Mouse (Mus musculus): ENCODE measurements around the gene Akip1. TPM values are rescaled to one million over a fixed set of nuclear protein-coding genes. Genes with fewer than 3 reads are reported as not detected.

Gene Akip1
- polyA plus RNA-seq, 1 experiment from 2014 or later, result 22.2 TPM

DNA sequence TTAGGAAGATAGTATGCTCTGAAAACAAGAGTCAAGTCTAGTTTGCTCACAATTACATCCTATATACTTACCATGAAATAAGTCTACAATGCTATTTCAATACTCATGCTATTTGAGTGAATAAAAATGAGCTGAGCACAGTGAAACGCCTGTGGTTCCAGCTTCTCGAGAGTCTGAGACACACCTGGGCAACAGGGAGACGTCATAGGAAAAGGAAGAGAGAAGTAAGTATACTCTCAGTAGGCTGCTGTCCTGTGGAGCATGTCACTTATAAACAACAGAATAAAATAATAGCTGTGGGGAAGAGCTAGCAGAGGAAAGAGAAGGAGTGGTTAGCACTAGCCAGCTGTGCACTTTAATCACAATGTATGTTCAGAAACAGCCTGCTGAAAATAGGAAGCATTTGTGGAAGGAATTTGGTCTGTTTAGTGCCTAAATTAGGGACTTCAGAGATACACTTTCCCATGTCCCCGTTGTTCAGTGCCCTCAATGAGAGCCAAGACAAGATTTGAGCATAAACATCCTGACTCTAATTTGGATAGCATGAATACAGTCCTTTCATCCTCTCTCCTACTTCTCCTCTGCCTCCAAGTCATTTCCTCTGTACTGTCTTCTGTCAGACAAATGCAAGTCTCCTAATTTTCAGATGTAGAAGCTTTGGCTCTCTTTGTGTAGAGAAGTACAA, 28.4 kb upstream of the Akip1 start:
- Histone ChIP-seq H3K36me3 (ENCODE audit: control insufficient read depth, insufficient read depth, low read length) (no peaks in the 10 kb centered on the region), H3K27ac (ENCODE audit: low read depth, low read length) (no peak overlapping the region), H3K4me3 (ENCODE audit: low read depth, low read length) (no peak overlapping the region), H3K9ac (ENCODE audit: low read depth, low read length) (no peak overlapping the region), H3K27me3 (ENCODE audit: control insufficient read depth, insufficient read depth, low read length) (no peaks in the 10 kb centered on the region), H3K4me2 (replicated peaks; ENCODE audit: low read depth, low read length) (no peak overlapping the region), H3K4me1 (replicated peaks; ENCODE audit: control insufficient read depth, insufficient read depth, low read length) (no peaks in the 10 kb centered on the region), H3K9me3 (ENCODE audit: control insufficient read depth, low read length) (no peaks in the 10 kb centered on the region)
- no peak for DNase-seq (ENCODE audit: low spot score)
- no peak for ATAC-seq (ENCODE audit: low FRiP score)
- 80% methylated on average over 4 of the region's 4 CpGs for WGBS

DNA sequence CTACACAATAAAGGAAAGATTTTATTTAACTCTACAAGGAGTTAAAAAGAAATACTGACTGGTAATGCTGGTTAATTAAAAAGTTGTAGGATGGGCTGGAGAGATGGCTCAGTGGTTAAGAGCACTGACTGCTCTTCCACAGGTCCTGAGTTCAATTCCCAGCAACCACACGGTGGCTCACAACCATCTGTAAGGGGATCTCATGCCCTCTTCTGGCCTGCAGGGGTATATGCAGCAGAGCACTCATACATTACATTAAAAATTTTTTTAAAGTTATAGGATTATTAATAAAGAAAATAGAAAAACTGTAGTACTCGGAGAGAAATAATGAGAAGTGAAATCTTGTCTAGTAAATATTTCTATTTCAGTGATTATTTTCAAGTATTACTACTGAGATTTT, 23.2 kb upstream of the Akip1 start:
- DNase-seq (ENCODE audit: low spot score), result no peak
- Histone ChIP-seq H3K27me3 (ENCODE audit: control insufficient read depth, insufficient read depth, low read length) (no peaks in the 10 kb centered on the region), H3K4me1 (replicated peaks; ENCODE audit: control insufficient read depth, insufficient read depth, low read length) (no peaks in the 10 kb centered on the region), H3K27ac (ENCODE audit: low read depth, low read length) (no peak overlapping the region), H3K4me2 (replicated peaks; ENCODE audit: low read depth, low read length) (no peak overlapping the region), H3K9me3 (ENCODE audit: control insufficient read depth, low read length) (no peaks in the 10 kb centered on the region), H3K36me3 (ENCODE audit: control insufficient read depth, insufficient read depth, low read length) (no peaks in the 10 kb centered on the region), H3K4me3 (ENCODE audit: low read depth, low read length) (no peak overlapping the region), H3K9ac (ENCODE audit: low read depth, low read length) (no peak overlapping the region)
- 88% methylated on average over 2 of the region's 2 CpGs for WGBS
- no peak for ATAC-seq (ENCODE audit: low FRiP score)

DNA sequence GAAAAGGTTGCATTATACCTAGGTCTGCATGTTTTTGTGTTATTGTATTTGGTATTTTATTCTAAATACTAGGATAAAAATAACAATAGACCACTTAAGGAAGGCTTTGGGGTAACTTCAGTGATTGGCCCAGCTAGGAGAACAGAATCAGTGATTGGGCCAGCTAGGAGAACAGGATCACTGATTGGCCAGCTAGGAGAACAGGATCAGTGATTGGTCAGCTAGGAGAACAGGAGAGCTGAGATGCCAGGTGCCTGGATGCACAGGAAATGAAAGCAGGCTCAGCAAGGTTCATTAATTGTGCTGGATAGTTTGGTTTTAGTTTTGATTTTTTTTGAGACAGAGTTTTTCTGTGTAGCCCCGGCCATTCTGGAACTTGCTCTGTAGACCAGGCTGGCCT, 22.6 kb upstream of the Akip1 start:
- H3K4me1 ChIP-seq (replicated peaks; ENCODE audit: control insufficient read depth, insufficient read depth, low read length), result no peaks in the 10 kb centered on the region
- H3K9me3 ChIP-seq (ENCODE audit: control insufficient read depth, low read length), result no peaks in the 10 kb centered on the region
- no peak overlapping the region for H3K27ac ChIP-seq (ENCODE audit: low read depth, low read length)
- no peak for DNase-seq (ENCODE audit: low spot score)
- no peak overlapping the region for H3K9ac ChIP-seq (ENCODE audit: low read depth, low read length)
- WGBS, result 100% methylated on average over 1 of the region's 1 CpGs
- ATAC-seq (ENCODE audit: low FRiP score), result no peak
- no peaks in the 10 kb centered on the region for H3K36me3 ChIP-seq (ENCODE audit: control insufficient read depth, insufficient read depth, low read length)
- no peak overlapping the region for H3K4me3 ChIP-seq (ENCODE audit: low read depth, low read length)
- H3K27me3 ChIP-seq (ENCODE audit: control insufficient read depth, insufficient read depth, low read length), result no peaks in the 10 kb centered on the region
- H3K4me2 ChIP-seq (replicated peaks; ENCODE audit: low read depth, low read length), result no peak overlapping the region

DNA sequence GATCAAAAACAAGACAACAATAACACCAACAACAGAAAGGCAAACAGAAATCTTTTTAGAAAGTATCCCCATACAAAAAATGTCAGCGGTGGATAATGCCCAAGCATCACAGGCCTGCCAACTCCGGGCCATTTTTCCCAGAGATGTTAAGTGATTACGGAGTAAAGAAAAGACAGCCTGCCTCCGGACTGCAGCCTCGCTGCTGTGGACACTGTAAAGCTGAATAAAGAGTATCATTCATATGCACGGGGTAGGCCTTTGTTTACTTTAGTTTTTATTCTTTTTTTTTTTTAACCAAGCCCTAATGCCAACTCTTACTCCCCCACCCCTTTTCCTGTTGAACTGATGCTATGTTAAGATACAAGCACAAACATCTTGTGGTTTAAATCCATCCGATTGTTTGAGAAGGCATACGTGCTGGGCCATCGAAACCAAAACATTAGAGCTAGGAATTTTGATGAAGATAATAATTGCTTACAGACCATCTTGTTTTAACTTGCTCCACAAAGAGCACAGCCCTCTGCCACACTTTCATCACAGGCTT, 16.8 kb upstream of the Akip1 start:
- Histone ChIP-seq H3K4me2 (replicated peaks; ENCODE audit: low read depth, low read length) (no peak overlapping the region), H3K9ac (ENCODE audit: low read depth, low read length) (no peak overlapping the region), H3K9me3 (ENCODE audit: control insufficient read depth, low read length) (no peaks in the 10 kb centered on the region), H3K27ac (ENCODE audit: low read depth, low read length) (no peak overlapping the region), H3K36me3 (ENCODE audit: control insufficient read depth, insufficient read depth, low read length) (no peaks in the 10 kb centered on the region), H3K4me3 (ENCODE audit: low read depth, low read length) (no peak overlapping the region), H3K4me1 (replicated peaks; ENCODE audit: control insufficient read depth, insufficient read depth, low read length) (no peaks in the 10 kb centered on the region), H3K27me3 (ENCODE audit: control insufficient read depth, insufficient read depth, low read length) (no peaks in the 10 kb centered on the region)
- no peak for ATAC-seq (ENCODE audit: low FRiP score)
- WGBS, result 67% methylated on average over 9 of the region's 9 CpGs
- DNase-seq (ENCODE audit: low spot score), result no peak

DNA sequence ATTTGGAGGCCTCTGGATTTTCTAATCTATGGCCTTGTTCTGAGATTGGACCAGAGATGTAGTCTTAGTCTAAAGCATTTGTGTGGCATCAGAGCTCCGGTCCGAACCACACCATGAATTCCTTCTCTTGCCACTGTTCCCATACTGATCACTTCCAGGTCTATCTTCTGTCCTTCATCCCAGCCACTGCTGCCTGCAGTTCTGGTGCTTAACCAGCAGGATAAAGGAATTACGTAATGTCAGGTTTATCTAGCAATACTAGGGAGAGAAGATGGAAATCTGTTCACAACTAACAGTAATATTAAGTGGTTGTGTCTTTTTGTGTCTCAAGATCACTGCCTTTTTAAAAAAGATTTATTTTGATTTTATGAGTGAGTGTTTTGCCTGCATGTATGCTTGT, 13.4 kb upstream of the Akip1 start:
- H3K4me3 ChIP-seq (ENCODE audit: low read depth, low read length), result no peak overlapping the region
- no peaks in the 10 kb centered on the region for H3K9me3 ChIP-seq (ENCODE audit: control insufficient read depth, low read length)
- H3K27ac ChIP-seq (ENCODE audit: low read depth, low read length), result no peak overlapping the region
- H3K4me1 ChIP-seq (replicated peaks; ENCODE audit: control insufficient read depth, insufficient read depth, low read length), result no peaks in the 10 kb centered on the region
- no peak overlapping the region for H3K4me2 ChIP-seq (replicated peaks; ENCODE audit: low read depth, low read length)
- DNase-seq (ENCODE audit: low spot score) (no peak), ATAC-seq (ENCODE audit: low FRiP score) (no peak)
- H3K36me3 ChIP-seq (ENCODE audit: control insufficient read depth, insufficient read depth, low read length), result no peaks in the 10 kb centered on the region
- H3K9ac ChIP-seq (ENCODE audit: low read depth, low read length), result no peak overlapping the region
- 93% methylated on average over 3 of the region's 3 CpGs for WGBS
- no peaks in the 10 kb centered on the region for H3K27me3 ChIP-seq (ENCODE audit: control insufficient read depth, insufficient read depth, low read length)

DNA sequence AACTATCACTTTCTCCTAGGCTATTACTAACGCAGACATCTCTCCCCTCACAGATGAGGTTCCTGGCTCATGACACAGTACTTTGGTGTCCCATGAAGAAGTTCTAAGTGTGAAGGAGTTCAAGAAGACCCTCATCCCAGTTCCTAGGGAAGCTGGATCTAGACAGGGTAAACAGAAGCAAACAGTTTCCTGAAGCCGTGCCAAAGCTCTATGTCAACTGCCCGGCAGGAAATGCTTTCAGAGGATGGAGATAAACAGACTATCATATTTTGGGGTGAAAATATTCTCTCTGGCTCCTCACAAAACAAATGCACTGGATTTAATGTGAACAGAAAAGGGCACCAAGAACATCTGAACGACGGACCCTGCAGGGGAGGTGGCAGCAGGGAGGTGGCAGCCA, 12.5 kb upstream of the Akip1 start:
- ATAC-seq (ENCODE audit: low FRiP score), result no peak

DNA sequence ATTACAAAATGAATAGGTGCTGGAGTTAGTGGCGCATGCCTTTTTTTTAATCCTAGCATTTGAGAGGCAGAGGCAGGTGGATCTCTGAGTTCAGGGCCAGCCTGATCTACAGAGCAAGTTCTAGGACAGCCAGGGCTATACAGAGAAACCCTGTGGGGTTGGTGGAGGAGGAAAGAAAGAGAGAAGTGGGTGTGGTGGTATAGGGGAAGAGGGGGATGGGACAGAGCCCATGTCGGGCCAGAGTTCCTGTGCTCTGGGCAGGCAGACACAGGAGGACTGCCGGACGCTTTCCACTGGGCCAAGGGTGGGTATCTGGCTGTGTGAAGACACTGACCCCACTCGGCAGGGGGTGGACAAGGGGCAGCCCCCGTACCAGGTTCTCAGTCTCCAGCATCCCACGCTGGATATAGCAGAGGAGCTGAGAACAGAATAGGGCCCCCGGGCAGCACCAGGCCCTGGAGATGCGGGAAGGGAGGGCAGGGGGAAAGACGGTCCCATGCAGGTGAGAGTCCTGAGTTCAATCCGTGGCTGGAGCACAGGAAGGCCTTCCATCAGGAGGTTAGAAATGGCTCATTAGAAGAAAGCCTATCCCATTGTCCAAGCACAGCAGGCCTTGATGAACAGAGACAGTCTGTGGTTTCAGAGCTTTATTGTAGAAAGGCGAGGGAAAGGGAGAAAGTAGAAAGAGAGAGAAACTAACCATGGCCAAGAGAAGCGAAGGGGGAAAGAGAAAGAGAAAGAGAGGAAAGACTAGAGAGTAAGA, 8.7 kb upstream of the Akip1 start:
- ATAC-seq (ENCODE audit: low FRiP score), result no peak
- H3K4me2 ChIP-seq (replicated peaks; ENCODE audit: low read depth, low read length), result no peak overlapping the region
- no peak overlapping the region for H3K27ac ChIP-seq (ENCODE audit: low read depth, low read length)
- no peaks in the 10 kb centered on the region for H3K4me1 ChIP-seq (replicated peaks; ENCODE audit: control insufficient read depth, insufficient read depth, low read length)
- H3K9me3 ChIP-seq (ENCODE audit: control insufficient read depth, low read length), result no peaks in the 10 kb centered on the region
- no peak overlapping the region for H3K9ac ChIP-seq (ENCODE audit: low read depth, low read length)
- DNase-seq (ENCODE audit: low spot score), result no peak
- no peaks in the 10 kb centered on the region for H3K36me3 ChIP-seq (ENCODE audit: control insufficient read depth, insufficient read depth, low read length)
- 77% methylated on average over 13 of the region's 13 CpGs for WGBS
- no peak overlapping the region for H3K4me3 ChIP-seq (ENCODE audit: low read depth, low read length)
- H3K27me3 ChIP-seq (ENCODE audit: control insufficient read depth, insufficient read depth, low read length), result no peaks in the 10 kb centered on the region

More for the DNA sequence above, 12.5 kb upstream of the Akip1 start:
- Histone ChIP-seq H3K9me3 (ENCODE audit: control insufficient read depth, low read length) (no peaks in the 10 kb centered on the region), H3K27me3 (ENCODE audit: control insufficient read depth, insufficient read depth, low read length) (no peaks in the 10 kb centered on the region), H3K4me3 (ENCODE audit: low read depth, low read length) (no peak overlapping the region), H3K27ac (ENCODE audit: low read depth, low read length) (no peak overlapping the region), H3K4me2 (replicated peaks; ENCODE audit: low read depth, low read length) (no peak overlapping the region), H3K9ac (ENCODE audit: low read depth, low read length) (no peak overlapping the region), H3K4me1 (replicated peaks; ENCODE audit: control insufficient read depth, insufficient read depth, low read length) (no peaks in the 10 kb centered on the region), H3K36me3 (ENCODE audit: control insufficient read depth, insufficient read depth, low read length) (no peaks in the 10 kb centered on the region)
- no peak for DNase-seq (ENCODE audit: low spot score)
- 87% methylated on average over 5 of the region's 5 CpGs for WGBS

DNA sequence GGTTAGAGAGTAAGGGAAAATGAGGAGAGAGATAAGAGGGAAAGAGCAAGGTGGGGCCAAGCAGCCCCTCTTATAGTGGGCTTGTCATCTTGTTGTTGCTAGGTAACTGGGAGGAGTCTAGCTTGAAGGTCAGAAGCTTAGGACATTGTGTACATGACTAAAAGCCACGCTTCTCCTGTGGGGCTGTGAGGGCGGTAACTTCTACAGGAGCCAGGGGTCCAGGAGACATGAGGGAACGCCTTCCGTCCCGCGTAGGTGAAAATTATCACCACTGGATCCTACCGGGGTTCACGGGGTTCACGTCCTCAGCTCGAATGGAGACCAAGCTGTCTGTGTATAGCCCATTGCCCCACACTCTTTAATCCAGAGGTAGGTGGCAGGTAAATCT, 8.2 kb upstream of the Akip1 start:
- Histone ChIP-seq H3K4me3 (ENCODE audit: low read depth, low read length) (no peak overlapping the region), H3K27ac (ENCODE audit: low read depth, low read length) (no peak overlapping the region), H3K9me3 (ENCODE audit: control insufficient read depth, low read length) (no peaks in the 10 kb centered on the region), H3K36me3 (ENCODE audit: control insufficient read depth, insufficient read depth, low read length) (no peaks in the 10 kb centered on the region), H3K9ac (ENCODE audit: low read depth, low read length) (no peak overlapping the region), H3K27me3 (ENCODE audit: control insufficient read depth, insufficient read depth, low read length) (no peaks in the 10 kb centered on the region), H3K4me2 (replicated peaks; ENCODE audit: low read depth, low read length) (no peak overlapping the region), H3K4me1 (replicated peaks; ENCODE audit: control insufficient read depth, insufficient read depth, low read length) (no peaks in the 10 kb centered on the region)
- DNase-seq (ENCODE audit: low spot score) (no peak), ATAC-seq (ENCODE audit: low FRiP score) (no peak)
- WGBS, result 92% methylated on average over 10 of the region's 10 CpGs

DNA sequence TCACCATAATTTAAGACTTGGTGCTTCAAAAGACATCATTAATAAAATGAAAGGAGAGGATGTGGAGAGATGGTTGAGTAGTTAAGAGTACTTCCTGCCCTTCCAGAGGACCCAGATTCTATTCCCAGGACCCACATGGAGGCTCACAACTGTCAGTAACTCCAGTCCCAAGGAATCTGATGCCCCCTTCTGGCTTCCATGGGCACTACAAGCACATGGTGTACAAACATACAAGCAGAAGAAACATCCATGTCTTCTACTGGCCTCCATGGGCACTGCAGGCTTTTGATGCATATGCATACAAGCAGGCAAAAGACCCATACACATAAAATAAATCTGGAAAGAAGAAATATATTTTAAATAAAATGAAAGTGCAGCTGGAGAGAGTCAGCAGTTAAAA, 3.3 kb upstream of the Akip1 start:
- Histone ChIP-seq H3K4me1 (replicated peaks; ENCODE audit: control insufficient read depth, insufficient read depth, low read length) (no peaks in the 10 kb centered on the region), H3K9ac (ENCODE audit: low read depth, low read length) (no peak overlapping the region), H3K4me3 (ENCODE audit: low read depth, low read length) (no peak overlapping the region), H3K27ac (ENCODE audit: low read depth, low read length) (no peak overlapping the region), H3K9me3 (ENCODE audit: control insufficient read depth, low read length) (no peaks in the 10 kb centered on the region), H3K27me3 (ENCODE audit: control insufficient read depth, insufficient read depth, low read length) (no peaks in the 10 kb centered on the region), H3K4me2 (replicated peaks; ENCODE audit: low read depth, low read length) (no peak overlapping the region), H3K36me3 (ENCODE audit: control insufficient read depth, insufficient read depth, low read length) (no peaks in the 10 kb centered on the region)
- DNase-seq (ENCODE audit: low spot score), result no peak
- no peak for ATAC-seq (ENCODE audit: low FRiP score)
